Mouse (Mus musculus) hindbrain, postnatal 0 days (tissue): Measurements from ENCODE around the gene Gm10643. TPM values are rescaled to one million over a fixed set of nuclear protein-coding genes. Genes with fewer than 3 reads are reported as not detected.
A peak's percentile ranks its signal among the peaks of the same experiment; 100 is the strongest.

ENCODE experiments used
- ATAC-seq: fragments of 200-750 bp; cut with Nextera tagmentation; 2 replicates; pipeline ENCODE4 v1.8.0; 2017; ENCODE audit warnings: mild to moderate bottlenecking, moderate TSS enrichment, moderate library complexity
- DNase-seq: peaks from one replicate; pipeline ENCODE4 v3.0.0-alpha.2; 2015; ENCODE audit warnings: low spot score
- H3K27ac ChIP-seq: fragments of 300-500 bp; sonication (generic); 2 replicates; pipeline ENCODE4 v1.5.1; 2014; ENCODE audit warnings: mild to moderate bottlenecking
- H3K27me3 ChIP-seq: fragments of 300-500 bp; sonication (generic); 2 replicates; pipeline ENCODE4 v1.6.1; 2014; ENCODE audit warnings: low read length, mixed read lengths; ENCODE audit not compliant: insufficient read depth
- H3K36me3 ChIP-seq: fragments of 300-500 bp; sonication (generic); 2 replicates; pipeline ENCODE4 v1.6.1; 2014; ENCODE audit warnings: low read length, mixed read lengths; ENCODE audit not compliant: insufficient read depth
- H3K4me1 ChIP-seq: fragments of 300-500 bp; sonication (generic); 2 replicates; pipeline ENCODE4 v1.6.1; 2014; ENCODE audit warnings: antibody characterized with exemption, low read length, mixed read lengths; ENCODE audit not compliant: insufficient read depth
- H3K4me2 ChIP-seq: fragments of 300-500 bp; sonication (generic); 2 replicates; pipeline ENCODE4 v1.6.1; 2014; ENCODE audit warnings: low read depth, mild to moderate bottlenecking, low read length, moderate library complexity, mixed read lengths
- H3K4me3 ChIP-seq: fragments of 300-500 bp; sonication (generic); 2 replicates; pipeline ENCODE4 v1.5.1; 2014; ENCODE audit warnings: low read length
- H3K9ac ChIP-seq: fragments of 300-500 bp; sonication (generic); replicated peaks from 2 replicates; pipeline ENCODE4 v1.6.1; 2014; ENCODE audit warnings: mild to moderate bottlenecking, low read length, moderate library complexity, mixed read lengths
- H3K9me3 ChIP-seq: fragments of 300-500 bp; sonication (generic); 2 replicates; pipeline ENCODE4 v1.6.1; 2016; ENCODE audit warnings: low read length, mixed read lengths
- CTCF ChIP-seq: IDR thresholded peaks from 2 replicates; pipeline ENCODE4 v1.5.1; 2016; ENCODE audit warnings: antibody characterized with exemption, control low read depth, low read depth
- WGBS: fragments of 180-500 bp; shearing (Covaris S2); extraction: QIAGEN DNeasy Blood & Tissue Kit; methylation state at CpG from one replicate; pipeline ENCODE4 v1.1.7; 2014; 5-methylcytosine and 5-hydroxymethylcytosine counted together
- polyA plus RNA-seq: library from polyadenylated mRNA; unstranded; fragments of >200 nt; fragmentation: Nextera tagmentation; extraction: Ambion mirVana; gene quantifications from 2 replicates; pipeline ENCODE4 v1.2.1, GENCODE M21; 2015
- total RNA-seq: library from RNA; depleted of rRNA; stranded (reverse); fragments of >200 nt; gene quantifications from 2 replicates; pipeline ENCODE4 v1.2.3, GENCODE M21; 2014

The Gm10643 gene
- total and polyA plus RNA-seq, 2 experiments from 2014 or later: 1.6 to 3.0 TPM

- Histone ChIP-seq H3K4me3 (peak overlapping the region; percentile 93), H3K9me3 (no peaks in the 10 kb centered on the region), H3K4me2 (peak overlapping the region; percentile 48), H3K27me3 (no peaks in the 10 kb centered on the region), H3K9ac (peak overlapping the region; percentile 87; the same call in 1 of the 2 replicates), H3K4me1 (peaks cover 33% of the 10 kb centered on the region), H3K36me3 (no peaks in the 10 kb centered on the region), H3K27ac (no peak overlapping the region)
- 82% methylated on average over 7 of the region's 7 CpGs for WGBS
- no peak for DNase-seq
- TF ChIP-seq CTCF: no peak
- no peak for ATAC-seq
These were observed 3.0 kb upstream of the Gm10643 start for GRCm38 (mm10) chr8:84067911-84068310.

GRCm38 (mm10) chr8:84067047-84067573, 2.2 kb upstream of the Gm10643 start:
- peaks cover 28% of the 10 kb centered on the region for H3K4me1 ChIP-seq
- DNase-seq: peak; percentile 93
- under 1% methylated on average over 56 of the region's 58 CpGs for WGBS
- ATAC-seq: peak; percentile 77
- no peak for TF ChIP-seq CTCF
- peak overlapping the region; percentile 96 for H3K27ac ChIP-seq
- H3K4me2 ChIP-seq: peak overlapping the region; percentile 48
- no peaks in the 10 kb centered on the region for H3K27me3 ChIP-seq
- no peaks in the 10 kb centered on the region for H3K36me3 ChIP-seq
- H3K4me3 ChIP-seq: peak overlapping the region; percentile 93
- H3K9ac ChIP-seq: peak overlapping the region; percentile 87
- H3K9me3 ChIP-seq: no peaks in the 10 kb centered on the region

- peak within 1 kb of the TSS; percentile 66 for H3K4me2 ChIP-seq
- H3K27me3 ChIP-seq: no peaks in the 10 kb centered on the region
- no peaks in the 10 kb centered on the region for H3K36me3 ChIP-seq
- peak; percentile 100 for DNase-seq
- WGBS: under 1% methylated on average over 50 of the region's 51 CpGs
- H3K27ac ChIP-seq: peak within 1 kb of the TSS; percentile 96
- peak; percentile 98 for ATAC-seq
- no peak for TF ChIP-seq CTCF
- no peaks in the 10 kb centered on the region for H3K9me3 ChIP-seq
- peak within 1 kb of the TSS; percentile 93 for H3K4me3 ChIP-seq
- H3K9ac ChIP-seq: peak within 1 kb of the TSS; percentile 87
- H3K4me1 ChIP-seq: peaks cover 25% of the 10 kb centered on the region
These were observed 1.5 kb upstream of the Gm10643 start, which contains the start of gene Rfx1 for GRCm38 (mm10) chr8:84066291-84066930. TSS of gene Rfx1 (plus strand) at chr8:84066834.

- WGBS: 19% methylated on average over 5 of the region's 5 CpGs
- peak overlapping the region; percentile 93 for H3K4me3 ChIP-seq
- TF ChIP-seq CTCF: no peak
- H3K36me3 ChIP-seq: no peaks in the 10 kb centered on the region
- peak overlapping the region; percentile 53 for H3K9ac ChIP-seq
- ATAC-seq (no peak), DNase-seq (no peak)
- H3K4me1 ChIP-seq: peaks cover 19% of the 10 kb centered on the region
- H3K9me3 ChIP-seq: no peaks in the 10 kb centered on the region
- peak overlapping the region; percentile 66 for H3K4me2 ChIP-seq
- H3K27ac ChIP-seq: peak overlapping the region; percentile 78
- no peaks in the 10 kb centered on the region for H3K27me3 ChIP-seq
These were observed 628 bp upstream of the Gm10643 start for GRCm38 (mm10) chr8:84065457-84066072.

GRCm38 (mm10) chr8:84063861-84064610, 901 bp downstream of the Gm10643 start:
- H3K9ac ChIP-seq: no peak overlapping the region
- H3K9me3 ChIP-seq: no peaks in the 10 kb centered on the region
- H3K27ac ChIP-seq: no peak overlapping the region
- H3K4me1 ChIP-seq: peaks cover 11% of the 10 kb centered on the region
- H3K4me2 ChIP-seq: no peak overlapping the region
- no peaks in the 10 kb centered on the region for H3K27me3 ChIP-seq
- H3K36me3 ChIP-seq: no peaks in the 10 kb centered on the region
- DNase-seq (no peak), ATAC-seq (no peak)
- TF ChIP-seq CTCF: no peak
- no peak overlapping the region for H3K4me3 ChIP-seq
- 77% methylated on average over 8 of the region's 8 CpGs for WGBS

- Histone ChIP-seq H3K4me1 (no peaks in the 10 kb centered on the region), H3K9me3 (no peaks in the 10 kb centered on the region), H3K36me3 (no peaks in the 10 kb centered on the region), H3K27me3 (no peaks in the 10 kb centered on the region), H3K27ac (no peak overlapping the region), H3K4me3 (no peak overlapping the region), H3K9ac (no peak overlapping the region), H3K4me2 (no peak overlapping the region)
- ATAC-seq (no peak), DNase-seq (no peak)
- WGBS: 88% methylated on average over 2 of the region's 2 CpGs
- no peak for TF ChIP-seq CTCF
These were observed 4.7 kb downstream of the Gm10643 start for GRCm38 (mm10) chr8:84060245-84060644.
